Mouse (Mus musculus) layer of hippocampus, postnatal 25 days (tissue): ENCODE measurements around the gene Znrf2. TPM values are rescaled to one million over a fixed set of nuclear protein-coding genes. Genes with fewer than 3 reads are reported as not detected.

ENCODE experiments used
- total RNA-seq, 2 experiments: library from RNA; stranded (reverse); gene quantifications; 2 replicates each; pipeline ENCODE4 v1.2.3; 2021

The Znrf2 gene
- total RNA-seq, 2 experiments from 2014 or later: 24.4 TPM

Other genes with a start within 250 kb of the Znrf2 start
- 10 to 100 TPM; 11.4 to 13.7 TPM for gene Plekha8, start 221.8 kb upstream of the Znrf2 start, total RNA-seq
- 10 to 100 TPM; 12.1 to 12.8 TPM for gene Fkbp14, start 219.6 kb upstream of the Znrf2 start, total RNA-seq
- gene Mturn, start 135.3 kb upstream of the Znrf2 start, total RNA-seq: 100 to 1,000 TPM; 135 to 145 TPM
- gene Nod1, start 155.7 kb downstream of the Znrf2 start, total RNA-seq: 1 to 10 TPM; 5.1 to 5.8 TPM
- 10 to 100 TPM; 32.7 to 36.9 TPM for gene Ggct, start 176.0 kb downstream of the Znrf2 start, total RNA-seq
- gene Gars, start 221.1 kb downstream of the Znrf2 start, total RNA-seq: 100 to 1,000 TPM; 133 to 137 TPM